Mouse (Mus musculus): Measurements from ENCODE around the gene R3hdml.

DNA sequence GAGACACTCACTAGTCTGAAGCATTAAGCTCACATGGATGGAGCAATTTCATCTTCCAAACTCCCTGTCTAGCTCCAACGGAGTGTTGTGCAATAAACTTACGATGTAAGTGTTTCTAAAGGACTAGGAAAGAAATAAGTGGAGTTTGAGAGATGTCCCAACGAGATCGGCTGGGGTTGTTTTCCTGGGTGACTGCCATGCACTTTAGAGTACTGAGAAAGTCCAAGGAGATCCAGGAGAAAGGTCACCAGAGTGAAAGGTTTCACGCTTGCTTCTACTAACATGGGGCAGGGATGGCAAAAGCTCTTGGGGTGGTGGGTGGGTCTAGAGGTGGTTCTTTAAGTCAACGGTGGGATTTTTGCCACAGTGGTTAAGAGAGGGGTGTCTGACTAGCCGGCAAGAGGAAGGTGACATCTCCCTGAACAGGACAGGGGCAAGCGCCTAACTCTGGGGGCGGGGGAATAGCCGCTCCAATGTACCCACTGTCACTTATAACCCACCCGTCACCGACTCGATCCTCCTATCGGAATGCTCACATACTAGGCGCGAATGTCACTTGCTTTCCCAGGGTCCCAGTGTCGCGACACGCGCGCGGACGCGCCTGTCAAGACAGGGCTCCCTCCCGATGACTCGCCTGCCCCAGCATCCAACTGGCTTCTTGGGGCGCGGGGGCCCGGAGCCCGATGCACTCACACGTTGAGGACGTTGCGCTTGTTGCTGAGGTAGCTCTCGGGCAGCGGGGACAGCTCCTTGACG lies 20.2 kb upstream of the R3hdml start:
- no peak for TF ChIP-seq CTCF (IDR thresholded peaks at IDR 0.05; ENCODE audit: low read depth)
- TF ChIP-seq EP300 (IDR thresholded peaks at IDR 0.05; ENCODE audit: low read depth), result no peak
